Mouse (Mus musculus) ES-E14 (cell line): ENCODE measurements at regions not wholly inside any gene's neighbourhood (a gene's known extent, or its start where the extent isn't known, plus 50 kb on each side); places are given as distances from the start of the nearest gene placed in this dataset.

Experiments
- CHD2 ChIP-seq: IDR thresholded peaks from 2 replicates; pipeline ENCODE4 v1.6.1; 2014; ENCODE audit warnings: mild to moderate bottlenecking, low read depth, low read length, inconsistent platforms
- HCFC1 ChIP-seq: IDR thresholded peaks from 2 replicates; pipeline ENCODE4 v1.6.1; 2012; ENCODE audit warnings: low read length, inconsistent platforms, borderline replicate concordance; ENCODE audit not compliant: insufficient read depth
- MAFK ChIP-seq: IDR thresholded peaks from 2 replicates; pipeline ENCODE4 v1.6.1; 2014; ENCODE audit warnings: mild to moderate bottlenecking, low read depth, low read length, inconsistent platforms; ENCODE audit not compliant: insufficient read depth
- ZNF384 ChIP-seq: IDR thresholded peaks from 2 replicates; pipeline ENCODE4 v1.6.1; 2012; ENCODE audit warnings: low read depth, low read length, inconsistent platforms

GRCm38 (mm10) chr12:27468782-27469181 is 126.4 kb upstream of the Sox11 start:
- TF ChIP-seq CHD2 (no peak), MAFK (no peak), ZNF384 (no peak), HCFC1 (no peak)
